Mouse (Mus musculus): ENCODE results near the gene Copz1. TPM values are rescaled to one million over a fixed set of nuclear protein-coding genes. Genes with fewer than 3 reads are reported as not detected.

The Copz1 gene
- polyA plus RNA-seq, 1 experiment, result 9.1 TPM

- Histone ChIP-seq H3K4me1 (ENCODE audit: control insufficient read depth) (peaks cover 2% of the 10 kb centered on the region; the same call in 1 of the 2 replicates), H3K9me3 (ENCODE audit: control insufficient read depth, low read length) (no peaks in the 10 kb centered on the region), H3K4me3 (replicated peaks) (no peak overlapping the region), H3K36me3 (ENCODE audit: control insufficient read depth) (peaks cover 82% of the 10 kb centered on the region), H3K27me3 (ENCODE audit: control insufficient read depth) (peaks cover 9% of the 10 kb centered on the region)
- TF ChIP-seq GATA1 (IDR thresholded peaks at IDR 0.05; ENCODE audit: low read length), result no peak
- no peak for TF ChIP-seq TAL1 (IDR thresholded peaks at IDR 0.05; ENCODE audit: low read length)
Observed at GRCm38 (mm10) chr15:103297313-103297712, 24.8 kb downstream of the Copz1 start.

DNA sequence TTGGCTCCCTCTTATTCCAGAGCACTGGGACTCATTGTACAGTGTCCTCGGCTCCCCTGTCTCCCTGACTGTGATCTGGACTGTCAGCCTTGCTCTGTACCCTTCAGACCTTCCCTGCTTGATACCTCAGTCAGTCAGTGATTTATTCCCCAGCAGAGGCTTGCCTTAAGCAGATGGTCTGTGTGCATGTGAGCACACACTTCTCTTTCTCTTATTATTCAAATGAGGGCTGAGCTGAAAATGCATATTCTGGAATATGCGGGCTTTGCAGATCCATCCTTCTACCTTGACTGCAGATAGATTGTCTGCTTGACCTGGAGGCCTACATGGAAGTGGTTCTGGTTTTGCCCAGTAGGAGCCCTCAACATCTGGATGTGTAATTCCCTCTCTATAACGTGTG, 25.5 kb downstream of the Copz1 start:
- Histone ChIP-seq H3K9me3 (ENCODE audit: control insufficient read depth, low read length) (no peaks in the 10 kb centered on the region), H3K4me1 (ENCODE audit: control insufficient read depth) (peaks cover 2% of the 10 kb centered on the region; the same call in 1 of the 2 replicates), H3K4me3 (replicated peaks) (no peak overlapping the region), H3K27me3 (ENCODE audit: control insufficient read depth) (peaks cover 16% of the 10 kb centered on the region), H3K36me3 (ENCODE audit: control insufficient read depth) (peaks cover 75% of the 10 kb centered on the region)
- TF ChIP-seq TAL1 (IDR thresholded peaks at IDR 0.05; ENCODE audit: low read length) (no peak), GATA1 (IDR thresholded peaks at IDR 0.05; ENCODE audit: low read length) (no peak)

- TF ChIP-seq GATA1 (IDR thresholded peaks at IDR 0.05; ENCODE audit: low read length) (no peak), TAL1 (IDR thresholded peaks at IDR 0.05; ENCODE audit: low read length) (no peak)
- H3K4me3 ChIP-seq (replicated peaks), result no peak overlapping the region
- no peaks in the 10 kb centered on the region for H3K9me3 ChIP-seq (ENCODE audit: control insufficient read depth, low read length)
- H3K4me1 ChIP-seq (ENCODE audit: control insufficient read depth), result peaks cover 4% of the 10 kb centered on the region
- peaks cover 65% of the 10 kb centered on the region for H3K36me3 ChIP-seq (ENCODE audit: control insufficient read depth)
- H3K27me3 ChIP-seq (ENCODE audit: control insufficient read depth), result peaks cover 27% of the 10 kb centered on the region
Observed at GRCm38 (mm10) chr15:103298861-103299616, 26.5 kb downstream of the Copz1 start.

- Histone ChIP-seq H3K4me3 (replicated peaks) (no peak overlapping the region), H3K4me1 (ENCODE audit: control insufficient read depth) (peaks cover 10% of the 10 kb centered on the region), H3K36me3 (ENCODE audit: control insufficient read depth) (peaks cover 62% of the 10 kb centered on the region), H3K9me3 (ENCODE audit: control insufficient read depth, low read length) (no peaks in the 10 kb centered on the region), H3K27me3 (ENCODE audit: control insufficient read depth) (peaks cover 33% of the 10 kb centered on the region)
- TF ChIP-seq GATA1 (IDR thresholded peaks at IDR 0.05; ENCODE audit: low read length), result no peak
- TF ChIP-seq TAL1 (IDR thresholded peaks at IDR 0.05; ENCODE audit: low read length), result no peak
Observed at GRCm38 (mm10) chr15:103299644-103300043, 27.1 kb downstream of the Copz1 start.

DNA sequence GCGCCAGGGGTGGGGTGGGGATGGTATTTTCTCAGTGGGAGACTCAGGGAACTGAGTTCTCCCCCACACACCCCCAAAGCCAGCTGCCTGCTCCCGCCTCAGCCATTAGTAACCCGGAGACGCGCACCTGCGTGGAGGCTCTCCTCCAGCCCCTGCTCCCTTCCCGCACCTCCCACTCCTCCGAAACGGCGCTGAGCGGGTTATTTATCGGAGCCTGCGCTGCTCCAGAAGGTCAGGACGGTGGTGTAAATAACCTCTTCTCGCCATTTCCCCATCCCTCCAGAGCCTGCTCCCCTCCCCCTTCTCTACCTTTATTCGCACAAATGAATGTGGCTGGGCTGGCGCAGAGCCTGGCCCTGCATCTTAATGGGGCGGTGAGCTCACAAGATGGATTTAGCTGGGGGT, 27.6 kb downstream of the Copz1 start:
- Histone ChIP-seq H3K9me3 (ENCODE audit: control insufficient read depth, low read length) (no peaks in the 10 kb centered on the region), H3K27me3 (ENCODE audit: control insufficient read depth) (peaks cover 37% of the 10 kb centered on the region), H3K4me1 (ENCODE audit: control insufficient read depth) (peaks cover 14% of the 10 kb centered on the region), H3K4me3 (replicated peaks) (no peak overlapping the region), H3K36me3 (ENCODE audit: control insufficient read depth) (peaks cover 59% of the 10 kb centered on the region)
- TF ChIP-seq GATA1 (IDR thresholded peaks at IDR 0.05; ENCODE audit: low read length) (no peak), TAL1 (IDR thresholded peaks at IDR 0.05; ENCODE audit: low read length) (no peak)

DNA sequence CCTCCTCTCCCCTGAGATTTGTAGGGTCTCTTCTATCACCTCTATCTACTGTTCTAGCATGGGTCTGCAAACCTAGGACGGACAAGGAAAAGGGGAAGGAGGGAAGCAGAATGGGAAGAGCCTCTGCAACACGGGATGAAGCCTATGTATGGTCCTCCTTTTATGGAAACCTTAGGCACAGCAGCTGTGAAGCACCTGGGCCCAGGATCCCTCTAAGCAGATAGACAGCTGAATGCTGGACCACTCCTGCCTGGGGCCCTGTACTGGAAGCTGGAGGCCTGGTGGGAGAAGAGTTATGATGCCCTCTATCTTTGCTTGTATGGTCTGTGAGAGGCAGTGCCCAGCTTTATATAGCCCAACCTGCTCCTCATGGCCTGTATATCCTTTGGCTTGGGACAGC, 28.0 kb downstream of the Copz1 start:
- peaks cover 19% of the 10 kb centered on the region for H3K4me1 ChIP-seq (ENCODE audit: control insufficient read depth)

DNA sequence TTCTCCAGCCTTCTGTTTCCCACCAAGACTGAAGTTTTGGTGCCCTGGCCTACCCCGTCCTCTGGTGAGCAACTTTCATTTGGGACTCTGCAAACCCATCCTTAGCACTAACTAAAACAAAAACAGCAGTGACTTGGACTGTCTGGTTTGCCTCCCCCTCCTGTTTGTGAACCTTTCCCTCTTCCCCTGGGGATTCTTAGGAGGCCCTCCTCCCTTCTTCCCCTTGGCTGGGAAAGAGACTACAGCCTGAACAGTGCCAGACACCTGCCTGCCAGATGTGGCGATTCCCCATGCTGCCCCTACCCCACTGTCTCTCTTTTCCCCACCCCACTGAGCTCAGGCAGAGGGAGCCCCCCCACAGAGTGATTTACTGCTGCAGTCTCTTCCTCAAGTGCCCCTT, 28.5 kb downstream of the Copz1 start:
- peaks cover 47% of the 10 kb centered on the region for H3K27me3 ChIP-seq (ENCODE audit: control insufficient read depth)
- H3K9me3 ChIP-seq (ENCODE audit: control insufficient read depth, low read length), result no peaks in the 10 kb centered on the region
- H3K4me3 ChIP-seq (replicated peaks), result no peak overlapping the region
- H3K4me1 ChIP-seq (ENCODE audit: control insufficient read depth), result peaks cover 21% of the 10 kb centered on the region
- peaks cover 49% of the 10 kb centered on the region for H3K36me3 ChIP-seq (ENCODE audit: control insufficient read depth)
- TF ChIP-seq TAL1 (IDR thresholded peaks at IDR 0.05; ENCODE audit: low read length) (no peak), GATA1 (IDR thresholded peaks at IDR 0.05; ENCODE audit: low read length) (no peak)

More for the DNA sequence above, 28.0 kb downstream of the Copz1 start:
- Histone ChIP-seq H3K9me3 (ENCODE audit: control insufficient read depth, low read length) (no peaks in the 10 kb centered on the region), H3K4me3 (replicated peaks) (no peak overlapping the region), H3K36me3 (ENCODE audit: control insufficient read depth) (peaks cover 54% of the 10 kb centered on the region), H3K27me3 (ENCODE audit: control insufficient read depth) (peaks cover 42% of the 10 kb centered on the region)
- TF ChIP-seq GATA1 (IDR thresholded peaks at IDR 0.05; ENCODE audit: low read length), result no peak

DNA sequence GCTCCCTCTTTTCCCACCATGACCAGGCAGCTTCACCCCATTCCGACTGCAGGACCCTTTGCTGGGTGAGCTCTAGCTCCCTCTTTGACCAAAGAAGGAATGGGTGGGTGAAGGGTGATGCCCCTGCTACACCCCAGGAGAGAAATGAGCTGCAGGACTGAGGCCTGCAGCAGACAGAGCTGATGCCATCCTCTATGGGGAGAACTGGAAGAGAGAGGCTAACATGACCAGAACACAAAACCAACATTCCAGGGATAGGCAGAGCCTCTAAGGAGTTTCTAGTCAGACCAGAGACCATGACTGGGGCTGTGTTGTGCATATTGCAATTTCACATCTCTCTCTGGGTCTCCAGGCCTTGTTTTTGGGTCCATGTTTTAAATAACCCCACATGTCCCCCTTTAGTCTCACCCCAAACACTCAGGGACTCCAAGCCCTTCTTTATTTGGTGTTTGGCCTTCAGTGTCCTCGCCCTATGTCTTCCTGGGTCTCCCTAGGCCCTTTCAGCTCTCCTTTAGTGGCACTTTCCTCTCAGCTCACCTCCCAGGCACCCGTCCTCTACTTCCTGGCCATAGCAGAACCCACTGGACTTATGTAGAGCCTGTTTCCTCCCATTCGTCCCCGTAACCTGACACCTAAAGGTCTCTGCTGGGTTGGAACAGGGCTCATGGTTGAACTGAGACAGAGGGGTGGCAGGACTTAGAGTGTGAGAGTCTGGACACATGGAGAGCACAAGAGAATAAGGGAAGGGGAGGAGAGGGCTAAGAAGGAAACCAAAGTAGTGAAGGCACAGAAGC, 29.2 kb downstream of the Copz1 start:
- TF ChIP-seq GATA1 (IDR thresholded peaks at IDR 0.05; ENCODE audit: low read length) (no peak), TAL1 (IDR thresholded peaks at IDR 0.05; ENCODE audit: low read length) (no peak)
- no peaks in the 10 kb centered on the region for H3K9me3 ChIP-seq (ENCODE audit: control insufficient read depth, low read length)
- peaks cover 21% of the 10 kb centered on the region for H3K4me1 ChIP-seq (ENCODE audit: control insufficient read depth)
- no peak overlapping the region for H3K4me3 ChIP-seq (replicated peaks)
- peaks cover 42% of the 10 kb centered on the region for H3K36me3 ChIP-seq (ENCODE audit: control insufficient read depth)
- H3K27me3 ChIP-seq (ENCODE audit: control insufficient read depth), result peaks cover 54% of the 10 kb centered on the region

GRCm38 (mm10) chr15:103302341-103303021, 30.0 kb downstream of the Copz1 start:
- Histone ChIP-seq H3K4me3 (replicated peaks) (no peak overlapping the region), H3K27me3 (ENCODE audit: control insufficient read depth) (peaks cover 57% of the 10 kb centered on the region), H3K4me1 (ENCODE audit: control insufficient read depth) (peaks cover 27% of the 10 kb centered on the region), H3K36me3 (ENCODE audit: control insufficient read depth) (peaks cover 35% of the 10 kb centered on the region), H3K9me3 (ENCODE audit: control insufficient read depth, low read length) (no peaks in the 10 kb centered on the region)
- TF ChIP-seq TAL1 (IDR thresholded peaks at IDR 0.05; ENCODE audit: low read length) (no peak), GATA1 (IDR thresholded peaks at IDR 0.05; ENCODE audit: low read length) (no peak)

All from erythroblast, embryonic 14.5 days (primary cell).